Mouse (Mus musculus) testis, adult 2 months (tissue): ENCODE measurements around the gene Slc35f5. TPM values are rescaled to one million over a fixed set of nuclear protein-coding genes. Genes with fewer than 3 reads are reported as not detected.
"Not testable (repeated sequence)": the region's sequence is repeated elsewhere in the genome, so short reads cannot be mapped to it uniquely, and the experiment has no call there.

Source experiments
- H3K27ac ChIP-seq: fragments of 200-500 bp; 2 replicates; pipeline ENCODE4 v1.5.1; 2012; ENCODE audit warnings: low read depth, low read length; ENCODE audit not compliant: control insufficient read depth, insufficient read depth
- H3K27me3 ChIP-seq: fragments of 200-500 bp; 2 replicates; pipeline ENCODE4 v1.6.1; 2012; ENCODE audit warnings: mild to moderate bottlenecking, low read length, moderate library complexity; ENCODE audit not compliant: control insufficient read depth, insufficient read depth
- H3K36me3 ChIP-seq: fragments of 200-500 bp; 2 replicates; pipeline ENCODE4 v1.6.1; 2012; ENCODE audit warnings: mild to moderate bottlenecking, low read length; ENCODE audit not compliant: control insufficient read depth, insufficient read depth
- H3K4me1 ChIP-seq: fragments of 200-500 bp; 2 replicates; pipeline ENCODE4 v1.6.1; 2012; ENCODE audit warnings: low read length; ENCODE audit not compliant: control insufficient read depth, insufficient read depth
- H3K4me3 ChIP-seq: fragments of 200-500 bp; 2 replicates; pipeline ENCODE4 v1.5.1; 2012; ENCODE audit warnings: low read depth, mild to moderate bottlenecking, low read length, moderate library complexity, mixed read lengths; ENCODE audit not compliant: control insufficient read depth
- CTCF ChIP-seq: fragments of 200-500 bp; IDR thresholded peaks from 2 replicates; pipeline ENCODE4 v1.5.1; 2012; ENCODE audit warnings: low read depth, mild to moderate bottlenecking, inconsistent platforms, low read length, moderate library complexity; ENCODE audit not compliant: control insufficient read depth, insufficient read depth, insufficient replicate concordance
- POLR2A ChIP-seq: fragments of 200-500 bp; IDR thresholded peaks from 2 replicates; pipeline ENCODE4 v1.6.1; 2012; ENCODE audit warnings: low read depth, mild to moderate bottlenecking, inconsistent platforms, low read length, moderate library complexity; ENCODE audit not compliant: control insufficient read depth
- polyA plus RNA-seq: library from polyadenylated mRNA; depleted of rRNA; stranded (reverse); fragments of >200 nt; gene quantifications from 2 replicates; pipeline ENCODE4 v1.2.3, GENCODE M21; 2012

Gene Slc35f5
- polyA plus RNA-seq, 1 experiment, result 19.4 TPM

DNA sequence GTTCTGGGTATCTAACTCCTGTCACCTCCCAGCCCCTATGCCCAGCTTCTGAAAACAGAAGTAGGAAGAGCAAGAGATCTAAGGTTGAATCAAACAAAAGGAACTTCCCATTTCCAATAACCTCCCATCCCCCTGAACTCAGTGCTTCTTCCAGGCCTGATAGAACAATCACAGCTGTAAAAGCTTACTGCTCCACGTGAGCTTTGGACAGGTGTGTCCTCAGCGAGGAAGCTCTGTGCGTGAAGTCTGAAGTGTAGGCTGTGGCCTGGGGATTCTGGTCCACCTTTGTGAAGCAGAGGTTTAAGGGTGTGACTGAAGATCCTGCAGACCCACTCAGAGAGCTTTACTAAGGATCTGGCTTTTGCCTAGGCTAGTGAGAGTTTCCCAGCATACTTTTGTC, 33.0 kb upstream of the Slc35f5 start:
- TF ChIP-seq POLR2A (no peak), CTCF (no peak)
- no peaks in the 10 kb centered on the region for H3K36me3 ChIP-seq
- H3K27me3 ChIP-seq, result no peaks in the 10 kb centered on the region
- H3K4me3 ChIP-seq, result no peak overlapping the region
- H3K27ac ChIP-seq, result no peak overlapping the region
- no peaks in the 10 kb centered on the region for H3K4me1 ChIP-seq

DNA sequence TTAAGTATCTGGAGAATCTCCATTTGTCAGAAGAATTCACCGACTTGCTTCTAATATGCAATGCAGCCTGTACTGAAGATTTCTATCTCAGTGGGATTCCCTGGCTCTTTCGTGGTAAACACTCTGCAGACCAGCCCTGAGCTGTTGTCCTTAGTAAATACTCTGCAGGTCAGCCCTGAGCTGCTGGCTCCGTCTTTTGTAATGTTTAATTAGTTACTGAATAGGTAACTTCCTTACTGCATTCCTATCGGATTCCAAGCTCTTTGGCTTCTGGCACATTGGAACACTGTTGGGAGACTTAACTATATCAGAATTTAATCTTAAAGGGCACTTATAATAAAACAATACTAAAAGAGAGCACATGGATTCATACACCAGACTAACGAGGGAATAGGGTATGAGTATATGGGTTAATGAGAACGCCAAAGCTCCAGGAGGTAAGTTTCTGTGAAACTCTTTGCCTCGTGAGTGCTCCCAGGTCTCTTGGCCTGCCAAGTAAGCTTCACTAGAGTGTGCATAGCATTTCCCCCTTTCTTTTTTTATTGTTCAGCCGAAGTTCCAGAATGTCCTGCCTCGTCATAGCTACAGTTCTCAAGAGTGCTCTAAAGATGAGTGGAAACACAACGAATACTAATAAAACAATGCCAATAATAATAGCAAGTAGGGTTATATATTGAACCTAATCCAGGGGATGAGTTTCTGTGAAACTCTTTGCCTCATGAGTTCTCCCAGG, 27.0 kb upstream of the Slc35f5 start:
- not testable (repeated sequence) for H3K27ac ChIP-seq

DNA sequence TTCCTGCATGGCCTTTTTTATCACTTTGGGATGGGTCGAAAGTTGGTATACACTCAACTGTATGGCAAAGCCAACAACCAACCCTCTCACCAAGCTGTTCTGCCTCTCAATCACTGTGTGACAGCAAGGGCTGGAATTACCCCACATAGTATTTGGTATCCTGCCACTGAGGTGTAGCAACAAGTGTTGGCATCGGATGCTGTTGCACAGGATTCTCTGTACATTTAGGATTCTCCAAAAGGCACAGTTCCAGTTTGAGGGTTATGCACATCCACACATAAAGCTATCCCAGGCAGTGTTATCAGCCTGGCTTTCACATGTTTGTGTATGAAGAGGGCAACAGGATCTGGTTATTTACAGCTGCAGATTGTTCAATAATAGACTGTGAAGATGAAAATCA, 23.3 kb upstream of the Slc35f5 start:
- H3K36me3 ChIP-seq, result no peaks in the 10 kb centered on the region
- no peaks in the 10 kb centered on the region for H3K4me1 ChIP-seq
- no peaks in the 10 kb centered on the region for H3K27me3 ChIP-seq
- TF ChIP-seq POLR2A (no peak), CTCF (no peak)
- no peak overlapping the region for H3K27ac ChIP-seq
- H3K4me3 ChIP-seq, result no peak overlapping the region

More for the DNA sequence above, 27.0 kb upstream of the Slc35f5 start:
- H3K27me3 ChIP-seq, H3K4me1 ChIP-seq, H3K4me3 ChIP-seq, H3K36me3 ChIP-seq: not testable (repeated sequence)

DNA sequence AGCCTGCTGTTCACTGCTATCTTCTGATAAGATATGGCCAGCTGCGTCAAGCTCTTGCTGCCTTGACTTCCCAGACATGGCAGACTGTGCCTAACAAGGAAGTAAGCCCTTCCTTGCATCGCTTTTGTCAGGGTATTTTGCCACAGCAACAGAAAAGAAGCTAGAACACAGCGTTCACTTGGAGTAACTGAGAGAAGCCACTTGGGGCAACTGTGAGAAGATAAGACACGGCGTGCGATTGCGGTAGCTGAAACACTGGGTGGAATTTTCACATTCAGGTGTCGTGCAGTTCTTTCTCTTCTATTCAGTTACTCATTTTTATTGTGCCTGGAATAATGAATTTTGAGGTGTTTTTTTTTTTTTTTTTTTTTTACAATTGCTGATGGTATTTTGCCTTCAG, 22.6 kb upstream of the Slc35f5 start:
- no peak for TF ChIP-seq POLR2A
- no peak for TF ChIP-seq CTCF
- H3K4me1 ChIP-seq, result no peaks in the 10 kb centered on the region
- no peaks in the 10 kb centered on the region for H3K36me3 ChIP-seq
- no peaks in the 10 kb centered on the region for H3K27me3 ChIP-seq
- no peak overlapping the region for H3K4me3 ChIP-seq
- H3K27ac ChIP-seq, result no peak overlapping the region

DNA sequence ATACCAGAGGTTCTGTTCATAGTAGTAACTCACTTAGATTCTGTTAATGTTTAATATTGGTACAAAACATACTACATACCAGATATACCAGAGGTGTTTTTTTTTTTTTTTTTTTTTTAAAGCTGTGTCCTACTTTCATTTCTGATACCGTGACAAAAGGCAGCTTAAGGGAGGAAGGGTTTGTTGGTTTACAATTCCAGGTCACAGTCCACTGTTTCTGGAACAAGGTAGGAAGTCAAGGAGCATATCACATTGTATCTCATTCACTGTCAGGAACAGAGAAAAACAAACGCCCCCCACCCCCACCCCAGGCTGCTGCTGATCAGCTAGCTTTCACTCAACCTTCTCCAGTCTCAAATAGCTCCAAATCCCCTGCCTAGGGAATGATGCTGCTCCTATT, 21.1 kb upstream of the Slc35f5 start:
- H3K4me1 ChIP-seq, result no peaks in the 10 kb centered on the region
- TF ChIP-seq POLR2A (no peak), CTCF (no peak)
- H3K27me3 ChIP-seq, result no peaks in the 10 kb centered on the region
- H3K27ac ChIP-seq, result no peak overlapping the region
- H3K4me3 ChIP-seq, result no peak overlapping the region
- H3K36me3 ChIP-seq, result no peaks in the 10 kb centered on the region

DNA sequence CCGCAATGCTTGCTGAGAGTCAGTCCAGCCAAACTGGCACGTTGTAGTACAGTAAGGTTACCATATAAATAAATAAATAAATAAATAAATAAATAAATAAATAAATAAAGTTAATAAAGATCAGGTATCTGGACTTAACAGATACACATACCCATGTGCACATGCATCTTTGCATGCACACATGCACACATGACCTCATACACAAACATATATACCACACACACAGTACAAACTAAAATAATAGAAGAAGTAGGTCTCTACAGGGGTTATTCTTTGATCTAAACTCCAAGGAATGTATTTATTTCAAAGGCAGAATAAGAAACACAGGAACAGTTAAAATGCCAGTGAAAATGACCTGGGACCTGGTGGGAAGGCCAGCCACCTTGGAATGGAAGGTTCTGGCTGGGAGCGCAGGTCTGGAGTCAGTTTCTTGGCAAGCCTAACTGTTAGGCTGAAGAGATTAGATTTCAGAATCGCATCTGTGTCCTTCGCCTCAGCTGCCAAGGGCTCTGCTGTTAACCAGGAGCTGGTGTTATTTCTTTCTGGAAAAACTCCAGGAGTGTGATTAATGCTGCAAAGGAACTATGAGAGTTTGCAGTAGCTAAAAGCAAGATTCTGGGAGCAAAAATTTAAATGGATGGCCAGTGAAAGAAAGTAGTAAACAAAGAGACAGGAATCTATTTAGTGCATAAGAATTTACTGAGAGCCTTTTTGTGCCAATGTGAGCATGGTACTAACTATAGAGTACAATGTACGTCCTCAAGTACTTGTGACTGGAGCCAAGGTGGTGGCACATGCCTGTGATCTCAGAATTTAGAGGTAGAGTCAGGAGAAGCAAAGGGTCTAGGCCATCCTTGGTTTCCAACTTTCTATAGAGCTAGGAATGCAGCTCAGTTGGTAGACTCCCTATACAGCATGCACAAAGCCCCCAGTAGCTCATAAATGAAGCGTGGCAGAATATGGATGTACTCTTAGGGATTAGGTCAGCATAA, 18.1 kb upstream of the Slc35f5 start:
- TF ChIP-seq POLR2A (no peak), CTCF (no peak)
- Histone ChIP-seq H3K36me3 (no peaks in the 10 kb centered on the region), H3K27me3 (no peaks in the 10 kb centered on the region), H3K27ac (no peak overlapping the region), H3K4me1 (no peaks in the 10 kb centered on the region), H3K4me3 (no peak overlapping the region)

DNA sequence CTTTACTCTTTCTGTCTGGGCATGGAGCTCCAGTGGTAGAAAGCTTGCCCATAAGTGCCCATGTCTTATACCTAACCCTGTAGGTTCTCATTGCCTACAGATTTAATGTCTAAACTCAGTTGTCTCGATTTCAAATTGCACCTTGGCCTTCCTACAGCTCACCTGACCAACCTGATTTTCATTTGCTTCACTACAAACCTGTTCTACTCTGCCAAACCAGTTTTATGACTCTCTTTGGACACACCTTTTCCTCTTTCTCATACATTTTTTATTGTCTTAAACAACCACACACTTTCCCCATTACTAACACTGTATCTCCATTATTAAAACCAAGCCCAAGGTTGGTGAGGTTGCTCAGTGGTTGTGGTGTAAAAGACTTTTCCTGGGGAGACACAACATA, 10.5 kb upstream of the Slc35f5 start:
- Histone ChIP-seq H3K36me3 (no peaks in the 10 kb centered on the region), H3K4me1 (no peaks in the 10 kb centered on the region), H3K27ac (no peak overlapping the region), H3K27me3 (no peaks in the 10 kb centered on the region), H3K4me3 (no peak overlapping the region)
- TF ChIP-seq CTCF (no peak), POLR2A (no peak)

DNA sequence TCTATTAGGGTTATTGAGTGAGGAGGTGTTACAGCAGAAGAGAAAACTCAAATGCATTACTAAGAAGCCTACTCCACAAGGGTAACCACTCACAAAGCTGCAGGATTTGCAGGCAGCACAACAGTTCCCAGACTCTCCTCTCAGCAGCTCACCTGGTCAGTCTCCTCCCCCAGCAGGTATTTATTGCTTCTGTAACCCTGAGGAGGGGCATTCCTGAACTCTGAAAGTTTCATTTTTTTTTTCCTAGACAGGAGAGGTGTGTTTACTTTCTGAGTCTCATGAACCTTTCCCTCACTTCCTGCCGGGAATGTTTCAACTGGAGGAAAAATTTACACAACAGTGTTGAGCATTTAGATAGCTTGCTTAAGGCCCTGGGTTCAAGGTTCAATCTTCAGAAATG, 10.0 kb upstream of the Slc35f5 start:
- no peak for TF ChIP-seq CTCF
- no peak for TF ChIP-seq POLR2A
- Histone ChIP-seq H3K27ac (no peak overlapping the region), H3K27me3 (no peaks in the 10 kb centered on the region), H3K4me1 (no peaks in the 10 kb centered on the region), H3K4me3 (no peak overlapping the region), H3K36me3 (no peaks in the 10 kb centered on the region)
